8 mouse cellular contexts compared by ENCODE assay signal in genomic region chr2:143915600-143916135, GRCm38 (mm10). TPM values are rescaled to one million over a fixed set of nuclear protein-coding genes. Genes with fewer than 3 reads are reported as not detected.
DNase-seq lines count a peak whose midpoint lies in the region; ATAC-seq lines count a peak whose summit lies in the region.

No protein-coding gene starts in this region.

- peak overlapping the region; percentile 91 for H3K9ac ChIP-seq in embryonic facial prominence, embryonic 13.5 days
- peak overlapping the region; percentile 96 for H3K9ac ChIP-seq in hindbrain, embryonic 15.5 days
- peak overlapping the region; percentile 89 for H3K9ac ChIP-seq in liver, embryonic 16.5 days (ENCODE audit: low read depth, low read length)
- peak overlapping the region; percentile 94 for H3K9ac ChIP-seq in neural tube, embryonic 13.5 days

- no peaks in the 10 kb centered on the region for H3K27me3 ChIP-seq in embryonic facial prominence, embryonic 13.5 days
- H3K27me3 ChIP-seq in hindbrain, embryonic 15.5 days: no peaks in the 10 kb centered on the region
- no peaks in the 10 kb centered on the region; the same call in 1 of the 2 replicates for H3K27me3 ChIP-seq in liver, embryonic 16.5 days (ENCODE audit: control insufficient read depth, insufficient read depth, low read depth, low read length)
- H3K27me3 ChIP-seq in neural tube, embryonic 13.5 days: no peaks in the 10 kb centered on the region

- no peaks in the 10 kb centered on the region for H3K9me3 ChIP-seq in embryonic facial prominence, embryonic 13.5 days
- H3K9me3 ChIP-seq in hindbrain, embryonic 15.5 days: no peaks in the 10 kb centered on the region
- no peaks in the 10 kb centered on the region for H3K9me3 ChIP-seq in liver, embryonic 16.5 days (replicated peaks; ENCODE audit: control insufficient read depth, low read length)
- no peaks in the 10 kb centered on the region for H3K9me3 ChIP-seq in neural tube, embryonic 13.5 days

- peaks cover 25% of the 10 kb centered on the region for H3K4me1 ChIP-seq in embryonic facial prominence, embryonic 13.5 days
- H3K4me1 ChIP-seq in hindbrain, embryonic 15.5 days (replicated peaks): peaks cover 38% of the 10 kb centered on the region
- peaks cover 38% of the 10 kb centered on the region for H3K4me1 ChIP-seq in liver, embryonic 16.5 days (ENCODE audit: control insufficient read depth, low read depth, low read length)
- H3K4me1 ChIP-seq in neural tube, embryonic 13.5 days (replicated peaks): peaks cover 50% of the 10 kb centered on the region

- H3K4me2 ChIP-seq in embryonic facial prominence, embryonic 13.5 days: peak overlapping the region; percentile 73
- peak overlapping the region; percentile 71 for H3K4me2 ChIP-seq in hindbrain, embryonic 15.5 days
- H3K4me2 ChIP-seq in liver, embryonic 16.5 days (ENCODE audit: low read depth, low read length): peak overlapping the region; percentile 92
- peak overlapping the region; percentile 87 for H3K4me2 ChIP-seq in neural tube, embryonic 13.5 days

- H3K4me3 ChIP-seq in embryonic facial prominence, embryonic 13.5 days: peak overlapping the region; percentile 80
- peak overlapping the region; percentile 91 for H3K4me3 ChIP-seq in hindbrain, embryonic 15.5 days
- peak overlapping the region; percentile 88 for H3K4me3 ChIP-seq in liver, embryonic 16.5 days (ENCODE audit: low read depth, low read length)
- H3K4me3 ChIP-seq in neural tube, embryonic 13.5 days: peak overlapping the region; percentile 85

- DNase-seq in left cerebral cortex, adult 11 months (ENCODE audit: low spot score): peak; percentile 12
- no peak for DNase-seq in left cerebral cortex, postnatal 36 days (ENCODE audit: low spot score in 2 of 2)
- DNase-seq in T-cell, adult 2 months (ENCODE audit: low spot score): peak; percentile 28
- no peak for DNase-seq in right cerebral cortex, adult 18-20 months

- H3K27ac ChIP-seq in embryonic facial prominence, embryonic 13.5 days: peak overlapping the region; percentile 99
- peak overlapping the region; percentile 98 for H3K27ac ChIP-seq in hindbrain, embryonic 15.5 days (replicated peaks)
- peak overlapping the region; percentile 98 for H3K27ac ChIP-seq in liver, embryonic 16.5 days (ENCODE audit: low read length)
- peak overlapping the region; percentile 98 for H3K27ac ChIP-seq in neural tube, embryonic 13.5 days (replicated peaks)

- intact Hi-C loops in left cerebral cortex, postnatal 36 days (cut with DNase I): loop anchor here (1.0 kb wide), 1 partner anchor 355 kb away; the partner anchor contains the start of genes Mgme1 and Snx5

- no peaks in the 10 kb centered on the region for H3K36me3 ChIP-seq in embryonic facial prominence, embryonic 13.5 days
- H3K36me3 ChIP-seq in hindbrain, embryonic 15.5 days: no peaks in the 10 kb centered on the region
- no peaks in the 10 kb centered on the region for H3K36me3 ChIP-seq in liver, embryonic 16.5 days (ENCODE audit: control insufficient read depth, insufficient read depth)
- no peaks in the 10 kb centered on the region for H3K36me3 ChIP-seq in neural tube, embryonic 13.5 days

- peak; percentile 4 for ATAC-seq in embryonic facial prominence, embryonic 13.5 days (ENCODE audit: insufficient number of reproducible peaks, insufficient read depth, low FRiP score, low TSS enrichment, low read depth)
- ATAC-seq in hindbrain, embryonic 15.5 days (ENCODE audit: low FRiP score, low read depth): peak; percentile 25
- ATAC-seq in liver, embryonic 16.5 days (ENCODE audit: low read depth): peak; percentile 22
- peak; percentile 71 for ATAC-seq in neural tube, embryonic 13.5 days (ENCODE audit: low read depth)

- under 1% methylated on average over 32 of the region's 32 CpGs for WGBS in embryonic facial prominence, embryonic 13.5 days
- WGBS in hindbrain, embryonic 15.5 days: under 1% methylated on average over 31 of the region's 32 CpGs
- under 1% methylated on average over 32 of the region's 32 CpGs for WGBS in liver, embryonic 16.5 days (ENCODE audit: insufficient replicate concordance)
- WGBS in neural tube, embryonic 13.5 days: under 1% methylated on average over 32 of the region's 32 CpGs

RNA-seq across cellular contexts. Expression of gene Dstn, which starts 0.5 kb away (rescaled TPM):
- 100 to 1,000 TPM; 161 to 182 TPM for total RNA-seq in left cerebral cortex, postnatal 36 days (2021)
- polyA plus RNA-seq in embryonic facial prominence, embryonic 13.5 days (2015; fragmentation: Nextera tagmentation; extraction: Ambion mirVana): 377 and 395 TPM in 2 replicates
- polyA plus RNA-seq in hindbrain, embryonic 15.5 days (2015; fragmentation: Nextera tagmentation; extraction: Ambion mirVana): 399 and 431 TPM in 2 replicates
- 123 and 137 TPM in 2 replicates for polyA plus RNA-seq in liver, embryonic 16.5 days (2015; fragmentation: Nextera tagmentation; extraction: Ambion mirVana)
- polyA plus RNA-seq in neural tube, embryonic 13.5 days (2015; fragmentation: Nextera tagmentation; extraction: Ambion mirVana): 477 and 487 TPM in 2 replicates

RNA-seq across cellular contexts. Expression of gene Bfsp1, which starts 52.7 kb away (rescaled TPM):
- 1 to 10 TPM in 1 of 2 experiments, under 1 TPM in 1; 0.66 to 1.0 TPM for total RNA-seq in left cerebral cortex, postnatal 36 days (2021)
- 2.8 and 3.5 TPM in 2 replicates for polyA plus RNA-seq in embryonic facial prominence, embryonic 13.5 days (2015; fragmentation: Nextera tagmentation; extraction: Ambion mirVana)
- 1.5 and 2.1 TPM in 2 replicates for polyA plus RNA-seq in hindbrain, embryonic 15.5 days (2015; fragmentation: Nextera tagmentation; extraction: Ambion mirVana)
- 0.11 and 0.13 TPM in 2 replicates for polyA plus RNA-seq in liver, embryonic 16.5 days (2015; fragmentation: Nextera tagmentation; extraction: Ambion mirVana)
- polyA plus RNA-seq in neural tube, embryonic 13.5 days (2015; fragmentation: Nextera tagmentation; extraction: Ambion mirVana): 1.1 and 1.5 TPM in 2 replicates

Comparison
In these comparisons a context has a peak if more than half of its experiments do, and no peak if none do; other contexts are left out.
1. DNase-seq: peak in left cerebral cortex, adult 11 months (single experiment) and T-cell, adult 2 months (single experiment); none in left cerebral cortex, postnatal 36 days (0 of 2) and right cerebral cortex, adult 18-20 months (single experiment).
2. ATAC-seq: peak in every context shown above with its lines; median percentile 71 in neural tube, embryonic 13.5 days; 25 in hindbrain, embryonic 15.5 days; 22 in liver, embryonic 16.5 days; 4 in embryonic facial prominence, embryonic 13.5 days.
3. Peak in every context shown above with its lines, with median percentiles within 50 percentile points of each other: H3K27ac ChIP-seq, H3K4me2 ChIP-seq, H3K4me3 ChIP-seq and H3K9ac ChIP-seq.